Mouse (Mus musculus) MEL-GATA-1-ER (cell line): ENCODE data around the gene Mapk8ip1.

ENCODE experiments used
- DNase-seq: peaks from one replicate; pipeline ENCODE4 v3.0.0-alpha.2; 2012; ENCODE audit warnings: low read depth; ENCODE audit errors: extremely low read depth

Gene Mapk8ip1

DNA sequence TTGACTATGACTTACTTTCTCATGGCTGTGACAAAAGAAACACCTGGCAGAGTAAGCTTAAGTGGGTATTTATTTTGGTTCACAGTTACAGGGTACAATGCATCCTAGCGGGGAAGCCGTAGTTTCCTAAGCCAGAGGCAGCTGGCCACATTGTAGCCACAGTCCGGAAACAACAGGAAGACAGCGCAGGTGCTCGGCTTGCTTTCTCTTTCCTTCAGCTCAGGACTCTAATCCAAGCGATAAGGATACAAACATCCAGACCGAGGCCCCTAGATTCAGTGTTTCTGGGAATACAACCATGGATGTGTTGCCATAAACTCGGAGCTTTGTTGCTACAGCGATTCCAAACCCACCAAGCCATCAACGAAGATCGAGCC lies 27.6 kb downstream of the Mapk8ip1 start:
- no peak for DNase-seq

DNA sequence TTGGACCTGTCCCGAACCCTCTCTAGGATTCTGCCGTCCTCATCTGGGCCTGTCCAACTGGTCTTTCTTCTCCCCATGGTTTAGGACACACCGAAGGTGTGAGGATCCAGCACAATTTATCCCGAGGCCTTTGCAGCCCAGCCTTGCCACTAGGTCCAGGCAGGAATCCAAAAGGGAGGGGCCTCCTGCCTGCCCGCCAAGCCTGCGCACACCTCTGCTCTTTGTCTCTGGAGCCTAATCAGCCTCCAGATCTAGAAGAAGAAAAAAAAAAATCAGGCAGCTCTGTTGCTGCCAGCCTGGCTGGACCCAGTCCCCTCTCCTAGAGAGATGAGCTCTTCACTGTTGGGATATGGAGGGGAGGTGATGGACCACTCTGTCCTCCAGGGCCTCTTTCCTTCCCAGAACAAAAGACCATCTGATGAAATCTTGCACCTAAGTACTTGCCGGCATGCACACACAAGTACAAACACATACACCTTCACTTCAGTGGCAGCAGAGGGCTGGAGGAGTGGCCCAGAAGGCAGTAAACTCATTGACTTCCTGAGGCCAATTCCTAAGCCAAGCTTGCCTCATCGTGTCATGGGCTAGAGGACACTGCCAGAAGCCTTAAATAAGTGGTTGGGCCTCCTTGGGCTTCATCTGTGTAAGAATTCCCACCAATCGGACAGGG lies 28.2 kb downstream of the Mapk8ip1 start:
- DNase-seq, result no peak

DNA sequence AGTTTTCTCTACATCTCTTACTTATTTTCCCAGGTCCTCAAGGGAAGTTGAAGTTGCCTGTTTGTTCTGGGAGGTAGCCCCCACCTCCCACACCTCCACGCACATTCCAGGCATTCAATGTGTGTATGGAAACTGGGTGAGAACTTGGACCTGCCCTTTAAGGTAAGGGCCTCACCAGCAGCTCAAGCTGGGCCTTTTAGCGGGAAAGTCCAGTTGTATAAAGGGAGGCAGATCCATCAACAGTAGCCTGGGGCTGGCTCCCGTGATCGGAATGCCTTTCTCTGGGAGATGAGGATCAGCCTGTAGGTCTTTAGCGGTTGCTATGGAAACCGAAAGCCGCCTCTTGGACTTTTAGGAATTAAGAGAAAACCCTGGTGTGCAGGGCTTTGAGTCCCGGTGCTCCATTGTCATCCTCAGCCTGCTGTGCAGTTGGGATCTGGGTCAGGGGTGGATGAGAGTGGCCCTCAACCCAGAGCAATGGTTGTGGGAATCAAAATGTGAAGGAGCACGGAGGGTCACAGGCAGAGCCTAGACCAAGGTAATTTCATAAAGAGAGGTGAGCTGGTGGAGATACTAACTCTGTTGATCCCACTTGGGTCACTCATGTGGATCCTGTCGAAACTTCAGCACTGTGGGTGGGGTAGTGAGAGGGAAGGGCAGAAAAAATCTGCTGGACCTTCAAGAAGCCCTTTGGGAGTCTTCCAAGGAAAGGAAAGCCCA lies 28.9 kb downstream of the Mapk8ip1 start:
- DNase-seq, result no peak

DNA sequence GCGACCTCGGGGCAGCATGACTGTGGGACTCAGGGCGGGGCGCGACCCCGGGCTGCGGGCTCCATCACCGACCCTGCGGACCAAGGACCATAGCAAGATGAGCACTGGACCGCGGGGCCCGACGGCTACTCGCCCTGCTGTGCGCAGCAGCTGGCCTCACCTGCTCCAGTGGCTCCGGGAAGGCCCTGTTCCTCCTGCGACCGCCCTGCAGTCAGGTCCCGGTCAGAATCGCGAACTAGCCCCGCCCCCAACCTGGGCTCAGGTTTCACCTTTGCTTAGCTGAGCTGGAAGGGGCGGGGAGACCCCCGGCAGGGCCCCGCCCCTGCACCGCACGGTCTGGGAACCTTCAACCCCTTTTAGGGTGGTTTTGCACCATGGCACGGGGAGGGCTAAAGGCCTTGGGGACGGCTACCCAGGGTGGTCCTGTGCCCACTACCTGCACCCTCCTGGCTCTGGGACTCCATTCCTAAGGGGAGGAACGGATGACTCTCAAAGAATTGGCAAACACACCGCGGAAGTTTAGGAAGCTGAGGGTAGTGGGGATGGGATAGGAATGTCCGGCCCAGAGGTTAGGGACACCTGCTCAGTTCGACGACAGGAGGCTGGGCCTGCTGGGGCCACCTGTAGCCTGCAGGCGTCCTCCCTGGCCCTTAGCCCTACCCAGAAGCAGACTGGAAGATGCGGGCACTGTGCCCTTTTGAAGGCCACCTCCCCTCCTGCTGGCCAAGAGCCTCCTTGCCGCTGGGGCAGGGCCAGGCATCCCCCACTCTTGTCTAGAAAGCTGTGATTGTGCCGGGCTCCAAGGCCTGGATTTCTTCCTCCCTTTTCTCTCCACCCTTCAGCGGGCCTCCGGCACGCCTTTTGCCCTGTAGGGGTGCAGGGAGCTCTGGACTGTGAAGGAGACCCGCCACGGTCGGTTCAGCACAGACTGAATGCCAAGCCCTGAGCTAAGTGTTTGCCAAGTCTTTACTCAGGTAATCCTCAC lies 29.9 kb downstream of the Mapk8ip1 start:
- DNase-seq, result no peak

DNA sequence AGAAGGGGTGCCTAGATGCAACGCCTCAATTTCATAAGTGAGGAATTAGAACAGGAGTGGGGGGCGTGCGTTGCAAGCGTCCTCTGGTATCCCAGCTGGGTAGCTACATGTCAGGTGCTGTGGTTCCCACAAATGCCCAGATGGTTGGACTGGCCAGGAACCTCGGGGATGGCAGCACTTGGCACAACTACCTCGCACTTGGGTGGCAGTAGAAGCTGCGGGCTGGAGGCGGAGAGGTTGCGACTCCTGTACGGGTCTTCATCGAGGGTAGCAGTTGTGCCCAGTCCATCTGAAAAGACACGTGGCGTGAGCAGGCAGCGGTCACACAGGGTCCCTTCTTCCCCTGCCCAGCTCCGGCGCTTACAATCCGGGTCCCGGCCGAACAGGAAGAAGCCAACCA lies 30.7 kb downstream of the Mapk8ip1 start:
- no peak for DNase-seq

DNA sequence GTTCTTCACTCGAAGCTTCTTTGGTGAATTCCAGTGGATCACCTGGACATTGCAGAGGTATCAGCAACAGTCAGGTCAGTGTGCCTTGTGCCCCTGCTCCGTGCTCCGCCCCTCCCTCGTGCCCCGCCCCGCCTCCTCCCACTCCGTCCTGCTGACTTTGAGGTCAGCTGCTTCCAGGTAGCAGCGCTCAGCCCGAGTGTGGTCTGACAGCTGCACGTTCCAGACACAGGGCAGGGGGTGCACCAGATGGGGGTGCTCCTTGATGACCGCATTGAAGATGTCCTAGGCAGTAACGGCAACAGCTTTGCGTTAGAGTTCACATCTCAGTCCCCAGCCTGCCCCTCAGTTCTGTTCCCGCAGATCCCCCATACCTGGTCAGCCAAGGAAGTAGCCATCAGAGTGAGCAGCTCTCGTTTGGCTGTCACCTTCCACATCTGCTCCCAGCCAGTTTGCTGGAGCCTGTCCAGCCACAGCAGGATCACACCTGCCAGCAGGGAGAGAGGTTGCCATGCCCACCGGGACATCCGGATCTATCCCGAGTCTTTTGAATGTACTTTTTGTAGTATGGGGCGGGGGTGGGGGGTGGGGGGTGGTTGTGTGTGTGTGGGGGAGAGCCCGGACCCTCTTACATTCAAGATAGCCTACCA lies 33.6 kb downstream of the Mapk8ip1 start:
- DNase-seq, result no peak

DNA sequence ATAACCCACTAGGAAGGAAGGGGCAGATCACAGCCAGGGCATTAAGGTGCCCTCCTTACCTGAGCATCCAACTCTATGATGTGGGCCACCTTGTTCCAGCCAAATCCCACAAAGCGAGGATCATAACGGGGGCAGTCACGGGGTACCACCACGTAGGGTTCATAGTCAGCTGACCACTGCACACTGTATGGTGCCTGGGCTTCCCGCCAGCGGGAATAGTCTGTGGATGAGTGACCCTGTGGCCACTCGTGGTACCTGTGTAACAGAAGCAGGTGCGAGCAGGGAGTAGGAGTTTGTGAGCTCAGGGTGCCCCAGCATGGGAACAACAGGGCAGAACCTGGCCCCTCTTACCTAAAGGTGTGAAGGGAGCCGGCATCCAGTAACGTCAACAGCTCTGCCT lies 35.5 kb downstream of the Mapk8ip1 start:
- DNase-seq, result no peak

DNA sequence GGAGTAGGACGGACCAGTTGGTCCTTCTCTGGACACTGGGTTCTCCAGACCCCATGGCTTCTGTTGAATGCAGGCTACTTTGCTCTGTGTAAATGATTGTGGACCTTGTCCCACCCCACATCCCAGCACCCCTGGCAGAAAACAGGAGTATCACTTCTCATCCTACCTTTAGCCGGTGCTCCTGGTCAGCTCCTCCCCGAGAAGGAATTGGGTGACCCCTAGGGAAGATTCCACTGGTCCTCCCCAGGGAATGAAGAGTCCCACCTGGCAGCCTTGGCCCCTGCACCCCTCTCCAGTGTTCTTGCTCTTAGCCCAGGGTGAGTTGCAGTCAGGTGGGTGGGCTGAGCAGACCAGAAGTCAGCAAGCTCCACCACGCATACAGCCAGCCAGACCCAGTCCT lies 37.0 kb downstream of the Mapk8ip1 start:
- DNase-seq, result no peak

DNA sequence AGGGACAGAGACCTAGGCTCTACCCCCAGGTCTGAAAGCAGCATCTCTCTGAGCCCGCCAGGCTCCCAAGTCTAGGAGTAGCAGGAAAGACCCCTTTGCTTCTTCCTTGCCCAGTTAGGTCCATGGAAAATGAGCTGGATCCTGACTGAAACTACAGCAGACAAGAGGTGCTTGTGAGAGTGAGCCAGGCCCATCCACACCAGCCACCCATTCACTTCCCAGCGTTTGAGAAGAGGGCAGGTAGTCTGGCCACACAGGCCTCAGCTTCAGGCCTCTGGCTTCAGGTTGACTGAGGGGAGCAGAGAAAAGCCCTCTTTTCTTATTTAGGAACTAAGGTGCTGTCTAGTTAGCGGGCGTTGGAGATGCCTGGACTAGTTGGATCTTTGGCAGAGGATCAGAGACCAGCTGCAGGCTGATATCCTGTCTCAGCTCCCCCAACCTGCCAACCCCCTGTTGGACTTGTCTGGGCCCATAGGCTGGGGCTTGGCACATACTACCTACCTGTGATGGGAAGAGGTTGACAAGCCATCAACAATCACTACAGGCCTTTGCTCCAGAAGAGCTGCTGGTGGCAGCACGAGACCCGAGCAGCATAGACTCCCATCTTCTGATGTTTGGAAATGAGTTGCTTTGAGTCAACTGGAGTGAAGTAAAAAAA lies 38.4 kb downstream of the Mapk8ip1 start:
- no peak for DNase-seq

DNA sequence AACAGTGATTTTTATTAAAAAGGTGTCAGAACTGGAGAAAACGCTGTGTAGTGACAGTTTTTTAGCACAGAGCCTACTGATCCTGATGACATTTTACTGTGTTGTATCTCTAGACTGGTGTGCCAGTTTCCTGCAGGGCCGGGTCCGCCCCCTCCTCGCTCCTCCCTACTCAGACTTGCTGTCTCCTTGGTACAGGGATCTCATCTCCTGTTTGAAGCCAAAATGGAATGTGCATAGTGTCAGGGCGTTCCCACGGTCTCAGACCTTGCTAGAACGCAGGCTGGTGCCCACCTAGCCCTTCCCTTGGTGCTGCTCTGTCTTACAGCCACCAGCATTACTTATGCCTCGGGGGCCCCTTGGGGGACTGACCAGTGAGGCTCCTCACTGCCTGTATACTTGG lies 39.3 kb downstream of the Mapk8ip1 start:
- DNase-seq, result no peak

DNA sequence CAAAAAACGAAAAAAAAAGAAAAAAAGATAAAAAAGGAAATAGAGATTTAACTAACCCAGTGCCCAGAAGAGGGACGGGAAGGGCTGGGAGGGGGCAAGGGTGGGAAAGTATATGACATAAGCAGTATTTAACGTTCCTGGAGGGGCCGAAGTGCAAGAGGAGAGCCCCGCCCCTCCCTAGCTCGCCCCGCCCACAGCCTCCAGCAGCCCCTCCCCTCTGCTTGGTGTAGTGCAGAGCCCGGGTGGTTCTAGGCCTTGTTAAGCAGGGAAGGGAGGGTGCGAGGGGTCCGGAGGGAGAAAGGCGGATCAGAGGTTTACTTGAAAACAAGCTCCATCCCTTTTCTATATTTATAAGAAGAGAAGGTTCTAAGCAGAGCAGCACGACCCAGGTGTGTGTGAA lies 40.2 kb downstream of the Mapk8ip1 start:
- DNase-seq, result no peak

DNA sequence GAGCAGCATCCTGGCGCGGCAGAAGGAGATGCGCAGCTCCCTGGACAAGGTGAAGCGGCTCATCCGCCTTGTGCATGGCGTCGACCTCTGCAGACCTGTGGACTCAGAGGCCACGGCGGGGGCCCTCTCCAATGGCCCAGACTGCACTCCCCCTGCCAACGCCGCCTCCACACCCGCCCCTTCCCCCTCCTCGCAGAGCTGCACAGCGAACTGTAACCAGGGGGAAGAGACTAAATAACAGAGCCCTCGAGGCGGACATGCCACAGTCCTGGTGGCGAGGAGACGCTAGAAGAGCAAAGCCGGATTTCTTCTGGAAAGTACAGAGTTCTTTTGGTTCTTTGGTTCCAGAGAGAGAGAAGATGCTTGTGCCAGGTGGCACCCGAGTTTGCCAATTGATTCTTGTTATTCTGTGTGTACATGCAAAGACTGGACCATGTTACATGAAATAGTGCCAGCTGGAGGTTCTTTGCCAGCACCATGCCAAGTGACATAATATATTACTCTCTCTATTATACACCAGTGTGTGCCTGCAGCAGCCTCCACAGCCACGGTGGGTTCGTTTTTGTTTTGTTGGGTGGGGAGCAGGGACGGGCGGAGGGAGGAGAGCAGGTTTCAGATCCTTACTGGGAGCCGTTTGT lies 40.8 kb downstream of the Mapk8ip1 start:
- DNase-seq, result no peak

DNA sequence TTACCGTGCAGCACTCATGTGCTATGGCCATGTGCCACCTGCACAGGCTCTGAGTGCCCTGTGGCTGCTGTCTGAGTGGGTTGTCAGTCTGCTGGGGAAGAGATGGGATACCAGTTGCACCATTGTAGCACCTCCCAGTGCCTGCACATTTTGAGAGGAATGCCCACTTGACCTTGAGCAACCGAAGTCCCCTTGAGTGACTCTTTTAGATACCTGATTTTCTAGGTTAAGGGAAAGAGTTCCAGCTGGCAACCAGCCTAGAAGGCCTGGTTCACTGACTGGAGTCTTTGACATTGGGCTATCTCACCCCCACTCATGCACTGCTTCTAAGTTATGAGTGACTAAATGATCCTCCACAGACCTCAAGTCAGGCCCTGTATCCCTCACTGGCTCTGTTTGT lies 41.8 kb downstream of the Mapk8ip1 start:
- DNase-seq, result no peak

DNA sequence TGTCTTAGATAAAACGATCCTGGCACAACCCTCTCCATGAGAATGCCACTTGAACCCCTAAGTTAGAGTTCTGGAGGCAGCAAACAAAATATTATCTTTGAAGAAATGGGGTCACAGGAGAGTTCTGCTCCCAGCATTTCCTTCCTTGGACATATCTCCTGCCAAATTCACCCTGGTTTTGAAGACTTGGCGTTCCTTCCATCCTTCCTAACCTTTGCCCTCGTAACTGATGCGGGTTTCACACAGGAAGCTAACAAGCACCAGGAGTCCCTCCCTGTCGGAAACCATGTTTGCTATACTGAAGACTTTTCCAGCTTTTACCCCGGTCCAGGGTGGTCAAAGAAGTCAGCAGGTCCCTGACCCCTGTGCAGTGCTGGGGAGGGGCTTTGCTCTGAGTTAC lies 46.8 kb downstream of the Mapk8ip1 start:
- DNase-seq, result no peak

DNA sequence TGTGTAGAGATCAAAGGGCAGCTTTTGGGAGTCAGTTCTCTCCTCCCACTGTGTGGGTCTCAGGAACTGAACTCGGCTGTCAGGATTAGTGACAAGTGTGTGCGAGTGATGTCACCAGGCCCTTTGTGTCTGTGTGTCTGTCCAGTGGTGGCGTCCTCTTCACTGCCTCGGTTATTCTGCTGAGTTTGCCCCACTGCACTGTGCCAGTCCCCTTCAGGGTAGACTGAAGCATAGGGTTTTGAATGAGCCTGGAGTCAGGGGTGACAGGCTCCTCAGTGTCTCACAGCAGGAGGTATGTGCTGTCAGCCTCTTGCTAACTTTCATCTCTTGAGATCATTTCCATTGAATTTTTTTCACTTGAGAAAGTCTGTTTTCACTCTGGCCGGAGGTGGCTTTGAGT lies 47.7 kb downstream of the Mapk8ip1 start:
- no peak for DNase-seq

DNA sequence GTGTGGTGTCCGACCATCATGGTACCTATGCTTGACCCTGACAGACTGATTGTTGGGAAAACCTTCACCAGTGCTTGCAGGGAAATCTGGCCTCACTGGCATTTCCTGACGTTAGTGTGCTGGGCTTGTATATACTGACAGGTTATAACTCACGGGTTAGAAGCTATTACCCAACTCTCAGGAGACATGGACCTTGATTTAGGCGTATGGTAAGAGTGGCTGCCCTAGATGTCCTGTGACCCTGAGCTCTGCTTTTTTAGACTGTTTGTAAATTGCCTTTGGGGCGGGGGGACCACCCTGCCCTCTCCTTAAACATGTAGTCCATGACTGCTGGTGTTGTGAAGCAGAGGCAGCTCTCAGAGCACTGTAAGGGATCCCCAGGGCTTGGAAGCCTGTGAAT lies 50.4 kb downstream of the Mapk8ip1 start:
- no peak for DNase-seq

DNA sequence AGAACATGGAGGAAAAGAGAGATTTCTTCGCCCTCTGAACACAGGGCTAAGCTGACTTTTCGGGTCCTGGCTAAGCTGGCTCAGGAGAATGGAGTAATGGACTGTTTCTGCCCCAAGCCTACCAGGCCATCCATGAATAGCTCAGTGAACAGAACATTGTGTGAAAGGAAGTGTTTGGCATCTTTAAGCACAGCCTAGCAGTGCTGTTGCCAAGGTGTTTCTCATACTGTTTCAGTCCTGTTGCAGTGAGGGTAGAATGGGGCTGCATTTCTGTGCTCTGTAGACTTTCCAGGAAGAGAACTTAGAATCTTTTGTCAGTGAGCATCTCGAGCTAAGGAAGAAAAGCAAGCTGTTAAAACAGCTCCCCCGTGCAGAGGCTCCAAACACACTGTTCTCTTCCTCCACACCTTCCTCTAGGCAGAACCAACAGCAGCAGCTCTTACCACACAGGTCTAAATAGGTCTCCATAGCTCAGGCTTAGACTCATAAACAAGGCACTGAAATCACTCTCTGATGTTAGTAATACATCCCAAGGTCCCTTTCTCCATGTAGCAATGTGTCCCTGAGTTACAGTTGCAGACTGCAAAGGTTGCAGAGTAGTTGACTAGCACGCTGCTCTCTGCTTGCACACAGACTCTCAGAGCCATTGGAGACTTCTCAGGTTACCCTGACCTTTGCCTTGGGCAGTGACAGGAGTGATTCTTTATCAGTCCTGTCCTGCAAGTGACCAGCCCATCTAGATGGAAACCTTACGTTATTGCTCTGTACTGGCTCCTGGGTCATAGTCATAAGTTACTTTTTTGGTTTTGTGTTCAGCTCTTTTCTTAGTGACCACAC lies 51.3 kb downstream of the Mapk8ip1 start:
- DNase-seq, result no peak

DNA sequence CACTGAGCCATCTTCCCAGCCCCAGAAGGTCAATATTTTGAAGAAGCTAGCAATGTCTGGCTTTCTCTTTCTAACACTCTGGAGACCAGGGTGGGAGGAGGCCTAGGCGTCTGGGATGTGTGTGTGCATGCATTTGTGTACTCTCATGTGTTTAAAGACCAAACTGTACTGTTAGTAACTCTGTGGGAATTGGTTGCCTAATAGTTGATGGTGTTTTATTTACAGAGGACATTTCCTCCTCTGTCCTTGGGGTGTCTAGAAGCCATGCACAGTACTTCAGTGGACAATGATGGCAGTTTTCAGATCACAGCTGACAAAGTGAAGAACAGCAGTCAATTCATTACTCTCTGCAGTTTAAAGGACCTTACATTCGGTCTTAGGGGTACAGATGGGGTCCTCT lies 53.9 kb downstream of the Mapk8ip1 start:
- no peak for DNase-seq

DNA sequence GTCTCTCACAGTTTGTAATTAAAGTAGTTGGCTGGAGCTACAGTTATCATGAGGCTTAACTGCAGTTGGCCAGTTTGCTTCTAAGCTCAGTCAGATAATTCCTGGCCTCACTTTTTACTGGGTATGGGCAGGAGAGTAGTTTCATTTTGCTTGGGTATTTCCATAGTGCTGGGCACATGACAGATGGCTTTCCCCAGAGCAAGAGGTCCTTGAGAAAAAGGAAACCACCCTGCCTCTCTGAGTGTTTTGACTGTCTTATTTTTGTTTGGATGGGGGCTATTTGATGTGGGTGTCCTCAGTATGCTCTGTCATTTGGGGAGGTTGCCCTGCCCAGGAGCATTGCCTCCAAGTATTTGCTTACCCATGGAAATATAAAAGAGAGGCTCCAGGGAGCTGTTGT lies 58.6 kb downstream of the Mapk8ip1 start:
- DNase-seq, result no peak
